Mouse (Mus musculus): Measurements from ENCODE around the gene Lipa. TPM values are rescaled to one million over a fixed set of nuclear protein-coding genes. Genes with fewer than 3 reads are reported as not detected.
A peak's percentile ranks its signal among the peaks of the same experiment; 100 is the strongest.

The Lipa gene
- 20.3 and 25.8 TPM in 2 replicates for total RNA-seq (2014; rRNA removed)
- polyA plus RNA-seq (2015; fragmentation: Nextera tagmentation; extraction: Ambion mirVana) = 18.3 and 18.9 TPM in 2 replicates

GRCm38 (mm10) chr19:34526941-34527682 is at the start of gene Lipa:
Gene Lipa (minus strand): TSS chr19:34527474.
- no peak for TF ChIP-seq CTCF (IDR thresholded peaks at IDR 0.05; ENCODE audit: low read depth)
- peak within 1 kb of the TSS; percentile 86 for H3K27ac ChIP-seq
- WGBS = under 1% methylated on average over 29 of the region's 29 CpGs

GRCm38 (mm10) chr19:34573650-34574049 is 46.4 kb upstream of the Lipa start:
- no peak for TF ChIP-seq CTCF (IDR thresholded peaks at IDR 0.05; ENCODE audit: low read depth)
- 95% methylated on average over 5 of the region's 5 CpGs for WGBS
- no peaks in the 10 kb centered on the region for H3K9me3 ChIP-seq (ENCODE audit: low read length)
- no peaks in the 10 kb centered on the region for H3K4me1 ChIP-seq (ENCODE audit: insufficient read depth, low read length)
- DNase-seq (ENCODE audit: low spot score) = no peak
- H3K27ac ChIP-seq = no peak overlapping the region
- H3K4me3 ChIP-seq (ENCODE audit: low read length) = no peak overlapping the region
- no peak overlapping the region for H3K9ac ChIP-seq (replicated peaks; ENCODE audit: low read length)
- H3K27me3 ChIP-seq (ENCODE audit: insufficient read depth, low read length) = no peaks in the 10 kb centered on the region
- H3K36me3 ChIP-seq (ENCODE audit: insufficient read depth, low read length) = no peaks in the 10 kb centered on the region
- ATAC-seq = no peak
- no peak overlapping the region for H3K4me2 ChIP-seq (ENCODE audit: low read depth, low read length)

More at GRCm38 (mm10) chr19:34526941-34527682, at the start of gene Lipa:
- H3K4me2 ChIP-seq (ENCODE audit: low read depth, low read length) = peak within 1 kb of the TSS; percentile 94
- H3K27me3 ChIP-seq (ENCODE audit: insufficient read depth, low read length) = no peaks in the 10 kb centered on the region
- peak; percentile 100 for ATAC-seq
- peak; percentile 95 for DNase-seq (ENCODE audit: low spot score)
- peak within 1 kb of the TSS; percentile 81 for H3K4me3 ChIP-seq (ENCODE audit: low read length)
- peak within 1 kb of the TSS; percentile 77 for H3K9ac ChIP-seq (replicated peaks; ENCODE audit: low read length)
- no peaks in the 10 kb centered on the region for H3K9me3 ChIP-seq (ENCODE audit: low read length)
- no peaks in the 10 kb centered on the region for H3K36me3 ChIP-seq (ENCODE audit: insufficient read depth, low read length)
- no peaks in the 10 kb centered on the region; the same call in 1 of the 2 replicates for H3K4me1 ChIP-seq (ENCODE audit: insufficient read depth, low read length)

- Histone ChIP-seq H3K9me3 (ENCODE audit: low read length) (no peaks in the 10 kb centered on the region), H3K4me1 (ENCODE audit: insufficient read depth, low read length) (no peaks in the 10 kb centered on the region), H3K4me2 (ENCODE audit: low read depth, low read length) (no peak overlapping the region), H3K9ac (replicated peaks; ENCODE audit: low read length) (no peak overlapping the region), H3K27ac (no peak overlapping the region), H3K27me3 (ENCODE audit: insufficient read depth, low read length) (no peaks in the 10 kb centered on the region), H3K4me3 (ENCODE audit: low read length) (no peak overlapping the region), H3K36me3 (ENCODE audit: insufficient read depth, low read length) (no peaks in the 10 kb centered on the region)
- 77% methylated on average over 1 of the region's 1 CpGs for WGBS
- no peak for ATAC-seq
- TF ChIP-seq CTCF (IDR thresholded peaks at IDR 0.05; ENCODE audit: low read depth) = no peak
- no peak for DNase-seq (ENCODE audit: low spot score)
Measured at GRCm38 (mm10) chr19:34571080-34571479, 43.8 kb upstream of the Lipa start.

- no peaks in the 10 kb centered on the region for H3K36me3 ChIP-seq (ENCODE audit: insufficient read depth, low read length)
- no peak for DNase-seq (ENCODE audit: low spot score)
- no peak overlapping the region for H3K4me3 ChIP-seq (ENCODE audit: low read length)
- no peak overlapping the region for H3K9ac ChIP-seq (replicated peaks; ENCODE audit: low read length)
- WGBS = 75% methylated on average over 4 of the region's 4 CpGs
- H3K4me2 ChIP-seq (ENCODE audit: low read depth, low read length) = no peak overlapping the region
- no peak for TF ChIP-seq CTCF (IDR thresholded peaks at IDR 0.05; ENCODE audit: low read depth)
- no peaks in the 10 kb centered on the region for H3K4me1 ChIP-seq (ENCODE audit: insufficient read depth, low read length)
- no peaks in the 10 kb centered on the region for H3K27me3 ChIP-seq (ENCODE audit: insufficient read depth, low read length)
- 0 out of 2 replicates have a peak, but pooled peaks have one; percentile 10 for ATAC-seq
- H3K27ac ChIP-seq = no peak overlapping the region
- H3K9me3 ChIP-seq (ENCODE audit: low read length) = no peaks in the 10 kb centered on the region
Measured at GRCm38 (mm10) chr19:34569896-34570476, 42.7 kb upstream of the Lipa start.

- no peak overlapping the region for H3K27ac ChIP-seq
- WGBS = 81% methylated on average over 7 of the region's 7 CpGs
- DNase-seq (ENCODE audit: low spot score) (no peak), ATAC-seq (no peak)
- no peaks in the 10 kb centered on the region for H3K4me1 ChIP-seq (ENCODE audit: insufficient read depth, low read length)
- H3K27me3 ChIP-seq (ENCODE audit: insufficient read depth, low read length) = no peaks in the 10 kb centered on the region
- no peak for TF ChIP-seq CTCF (IDR thresholded peaks at IDR 0.05; ENCODE audit: low read depth)
- no peaks in the 10 kb centered on the region for H3K36me3 ChIP-seq (ENCODE audit: insufficient read depth, low read length)
- H3K4me3 ChIP-seq (ENCODE audit: low read length) = no peak overlapping the region
- H3K9ac ChIP-seq (replicated peaks; ENCODE audit: low read length) = no peak overlapping the region
- no peaks in the 10 kb centered on the region for H3K9me3 ChIP-seq (ENCODE audit: low read length)
- no peak overlapping the region for H3K4me2 ChIP-seq (ENCODE audit: low read depth, low read length)
Measured at GRCm38 (mm10) chr19:34568988-34569895, 42.0 kb upstream of the Lipa start.

- Histone ChIP-seq H3K4me2 (ENCODE audit: low read depth, low read length) (no peak overlapping the region), H3K9me3 (ENCODE audit: low read length) (no peaks in the 10 kb centered on the region), H3K4me3 (ENCODE audit: low read length) (no peak overlapping the region), H3K27ac (no peak overlapping the region), H3K27me3 (ENCODE audit: insufficient read depth, low read length) (no peaks in the 10 kb centered on the region), H3K9ac (replicated peaks; ENCODE audit: low read length) (no peak overlapping the region), H3K36me3 (ENCODE audit: insufficient read depth, low read length) (no peaks in the 10 kb centered on the region), H3K4me1 (ENCODE audit: insufficient read depth, low read length) (no peaks in the 10 kb centered on the region)
- ATAC-seq (no peak), DNase-seq (ENCODE audit: low spot score) (no peak)
- WGBS = 71% methylated on average over 1 of the region's 1 CpGs
- TF ChIP-seq CTCF (IDR thresholded peaks at IDR 0.05; ENCODE audit: low read depth) = no peak
Measured at GRCm38 (mm10) chr19:34566178-34566784, 39.0 kb upstream of the Lipa start.
